Mouse (Mus musculus): Measurements from ENCODE around the gene Aebp1. TPM values are rescaled to one million over a fixed set of nuclear protein-coding genes. Genes with fewer than 3 reads are reported as not detected.

The Aebp1 gene
- polyA plus RNA-seq, 1 experiment, result not detected

GRCm38 (mm10) chr11:5920323-5920960 is 58.7 kb downstream of the Aebp1 start:
- TF ChIP-seq GATA1 (IDR thresholded peaks at IDR 0.05; ENCODE audit: low read length), result no peak

Other genes starting within 250 kb of the Aebp1 start
- 108 and 154 TPM in 2 replicates for gene Mrps24, start 146.3 kb upstream of the Aebp1 start, polyA plus RNA-seq (2012)
- 9.7 and 11.7 TPM in 2 replicates for gene Urgcp, start 99.6 kb upstream of the Aebp1 start, polyA plus RNA-seq (2012)
- gene Dbnl, start 73.5 kb upstream of the Aebp1 start, polyA plus RNA-seq (2012), result 207 and 227 TPM in 2 replicates
- gene Pgam2, start 58.2 kb upstream of the Aebp1 start, polyA plus RNA-seq (2012), result 0.24 and 0.98 TPM in 2 replicates
- 43.6 and 67.8 TPM in 2 replicates for gene Polm, start 23.9 kb upstream of the Aebp1 start, polyA plus RNA-seq (2012)
- gene Pold2, start 16.3 kb downstream of the Aebp1 start, polyA plus RNA-seq (2012), result 514 and 606 TPM in 2 replicates
- not detected in 2 replicates for gene Myl7, start 36.8 kb downstream of the Aebp1 start, polyA plus RNA-seq (2012)
- not detected in 2 replicates for gene Gck, start 88.1 kb downstream of the Aebp1 start, polyA plus RNA-seq (2012)
- gene Ykt6, start 93.7 kb downstream of the Aebp1 start, polyA plus RNA-seq (2012), result 10.0 and 11.9 TPM in 2 replicates
- 0.03 and 0.08 TPM in 2 replicates for gene Camk2b, start 204.4 kb downstream of the Aebp1 start, polyA plus RNA-seq (2012)